Mouse (Mus musculus) heart, postnatal 0 days (tissue): ENCODE results near the gene Ywhae. TPM values are rescaled to one million over a fixed set of nuclear protein-coding genes. Genes with fewer than 3 reads are reported as not detected.

Experiments
- ATAC-seq: fragments of 200-750 bp; cut with Nextera tagmentation; 2 replicates; pipeline ENCODE4 v1.8.0; 2017; ENCODE audit warnings: low read depth, moderate number of reproducible peaks, moderate library complexity; ENCODE audit not compliant: insufficient read depth
- DNase-seq: peaks from one replicate; pipeline ENCODE4 v3.0.0-alpha.2; 2016; ENCODE audit warnings: low spot score
- H3K27ac ChIP-seq: fragments of 300-500 bp; sonication (generic); 2 replicates; pipeline ENCODE4 v1.5.1; 2014; ENCODE audit warnings: low read depth, mild to moderate bottlenecking
- H3K27me3 ChIP-seq: fragments of 300-500 bp; sonication (generic); 2 replicates; pipeline ENCODE4 v1.6.1; 2014; ENCODE audit warnings: low read length, mixed read lengths; ENCODE audit not compliant: control insufficient read depth, insufficient read depth
- H3K36me3 ChIP-seq: fragments of 300-500 bp; sonication (generic); replicated peaks from 2 replicates; pipeline ENCODE4 v1.6.1; 2014; ENCODE audit warnings: low read length, mixed read lengths; ENCODE audit not compliant: control insufficient read depth, insufficient read depth
- H3K4me1 ChIP-seq: fragments of 300-500 bp; sonication (generic); 2 replicates; pipeline ENCODE4 v1.6.1; 2014; ENCODE audit warnings: antibody characterized with exemption; ENCODE audit not compliant: control insufficient read depth, insufficient read depth
- H3K4me2 ChIP-seq: fragments of 300-500 bp; sonication (generic); 2 replicates; pipeline ENCODE4 v1.6.1; 2014; ENCODE audit warnings: low read depth, mild to moderate bottlenecking, low read length, moderate library complexity
- H3K4me3 ChIP-seq: fragments of 300-500 bp; sonication (generic); 2 replicates; pipeline ENCODE4 v1.5.1; 2014; ENCODE audit warnings: low read depth, low read length
- H3K9ac ChIP-seq: fragments of 300-500 bp; sonication (generic); replicated peaks from 2 replicates; pipeline ENCODE4 v1.6.1; 2014; ENCODE audit warnings: low read depth, low read length, mixed read lengths
- H3K9me3 ChIP-seq: fragments of 300-500 bp; sonication (generic); replicated peaks from 2 replicates; pipeline ENCODE4 v1.6.1; 2016; ENCODE audit warnings: low read length; ENCODE audit not compliant: control insufficient read depth
- CTCF ChIP-seq: IDR thresholded peaks from 2 replicates; pipeline ENCODE4 v1.5.1; 2016; ENCODE audit warnings: antibody characterized with exemption, control low read depth, low read depth
- EP300 ChIP-seq: IDR thresholded peaks from 2 replicates; pipeline ENCODE4 v1.6.1; 2016; ENCODE audit warnings: antibody characterized with exemption, low read depth
- WGBS: fragments of 180-500 bp; shearing (Covaris S2); extraction: QIAGEN DNeasy Blood & Tissue Kit; methylation state at CpG from one replicate; pipeline ENCODE4 v1.1.7; 2014; 5-methylcytosine and 5-hydroxymethylcytosine counted together
- polyA plus RNA-seq: library from polyadenylated mRNA; unstranded; fragments of >200 nt; fragmentation: Nextera tagmentation; extraction: Ambion mirVana; gene quantifications from 2 replicates; pipeline ENCODE4 v1.2.1, GENCODE M21; 2015
- total RNA-seq: library from RNA; depleted of rRNA; stranded (reverse); fragments of >200 nt; gene quantifications from 2 replicates; pipeline ENCODE4 v1.2.3, GENCODE M21; 2014; ENCODE audit warnings: low replicate concordance

Ywhae gene
- total and polyA plus RNA-seq, 2 experiments from 2014 or later, result 120 to 553 TPM

GRCm38 (mm10) chr11:75783799-75784198 is 51.1 kb downstream of the Ywhae start:
- ATAC-seq (no peak), DNase-seq (no peak)
- Histone ChIP-seq H3K9ac (no peak overlapping the region), H3K27me3 (no peaks in the 10 kb centered on the region), H3K4me1 (no peaks in the 10 kb centered on the region), H3K4me3 (no peak overlapping the region), H3K4me2 (no peak overlapping the region), H3K36me3 (no peaks in the 10 kb centered on the region), H3K9me3 (no peaks in the 10 kb centered on the region), H3K27ac (no peak overlapping the region)
- no peak for TF ChIP-seq EP300
- no peak for TF ChIP-seq CTCF
- 69% methylated on average over 5 of the region's 5 CpGs for WGBS

GRCm38 (mm10) chr11:75785897-75786296 is 53.2 kb downstream of the Ywhae start:
- Histone ChIP-seq H3K27me3 (peaks cover 7% of the 10 kb centered on the region; the same call in 1 of the 2 replicates), H3K4me2 (no peak overlapping the region), H3K27ac (no peak overlapping the region), H3K4me3 (no peak overlapping the region), H3K4me1 (no peaks in the 10 kb centered on the region), H3K9ac (no peak overlapping the region), H3K36me3 (no peaks in the 10 kb centered on the region), H3K9me3 (no peaks in the 10 kb centered on the region)
- no peak for DNase-seq
- no peak for ATAC-seq
- WGBS, result 73% methylated on average over 8 of the region's 8 CpGs
- TF ChIP-seq CTCF (no peak), EP300 (no peak)

GRCm38 (mm10) chr11:75792535-75792934 is 59.9 kb downstream of the Ywhae start:
- Histone ChIP-seq H3K9me3 (no peaks in the 10 kb centered on the region), H3K27me3 (peaks cover 56% of the 10 kb centered on the region), H3K4me1 (no peaks in the 10 kb centered on the region), H3K36me3 (no peaks in the 10 kb centered on the region), H3K4me2 (no peak overlapping the region), H3K4me3 (no peak overlapping the region), H3K27ac (no peak overlapping the region), H3K9ac (no peak overlapping the region)
- ATAC-seq (no peak), DNase-seq (no peak)
- no peak for TF ChIP-seq CTCF
- no peak for TF ChIP-seq EP300
- WGBS, result 62% methylated on average over 5 of the region's 5 CpGs

- Histone ChIP-seq H3K9me3 (no peaks in the 10 kb centered on the region), H3K4me3 (no peak overlapping the region), H3K36me3 (no peaks in the 10 kb centered on the region), H3K4me2 (no peak overlapping the region), H3K27ac (no peak overlapping the region), H3K27me3 (peaks cover 64% of the 10 kb centered on the region), H3K4me1 (no peaks in the 10 kb centered on the region), H3K9ac (no peak overlapping the region)
- DNase-seq (no peak), ATAC-seq (no peak)
- TF ChIP-seq EP300 (no peak), CTCF (no peak)
- WGBS, result 80% methylated on average over 5 of the region's 5 CpGs
These were observed 60.7 kb downstream of the Ywhae start for GRCm38 (mm10) chr11:75793351-75793750.

- Histone ChIP-seq H3K4me3 (peak overlapping the region; percentile 48), H3K27ac (no peak overlapping the region), H3K4me2 (peak overlapping the region; percentile 64), H3K9ac (no peak overlapping the region), H3K36me3 (no peaks in the 10 kb centered on the region), H3K9me3 (no peaks in the 10 kb centered on the region), H3K4me1 (no peaks in the 10 kb centered on the region), H3K27me3 (peaks cover 62% of the 10 kb centered on the region)
- WGBS, result 18% methylated on average over 28 of the region's 45 CpGs
- ATAC-seq (0 out of 2 replicates have a peak, but pooled peaks have one; percentile 33), DNase-seq (no peak)
- TF ChIP-seq EP300, result no peak
- TF ChIP-seq CTCF, result no peak
These were observed 62.1 kb downstream of the Ywhae start for GRCm38 (mm10) chr11:75794602-75795320.

GRCm38 (mm10) chr11:75795321-75795636 is 62.6 kb downstream of the Ywhae start:
- Histone ChIP-seq H3K4me1 (no peaks in the 10 kb centered on the region), H3K4me2 (peak overlapping the region; percentile 64), H3K9me3 (no peaks in the 10 kb centered on the region), H3K27ac (no peak overlapping the region), H3K4me3 (peak overlapping the region; percentile 48), H3K9ac (no peak overlapping the region), H3K27me3 (peaks cover 59% of the 10 kb centered on the region), H3K36me3 (no peaks in the 10 kb centered on the region)
- no peak for ATAC-seq
- 2% methylated on average over 32 of the region's 42 CpGs for WGBS
- no peak for DNase-seq
- TF ChIP-seq CTCF (no peak), EP300 (no peak)
